Mouse (Mus musculus) heart, embryonic 12.5 days (tissue): Measurements from ENCODE around the gene Scamp1. TPM values are rescaled to one million over a fixed set of nuclear protein-coding genes. Genes with fewer than 3 reads are reported as not detected.

ENCODE experiments used
- ATAC-seq: fragments of 200-750 bp; cut with Nextera tagmentation; 2 replicates; pipeline ENCODE4 v1.8.0; 2017; ENCODE audit warnings: moderate TSS enrichment, moderate library complexity; ENCODE audit not compliant: insufficient number of reproducible peaks, low FRiP score
- H3K27ac ChIP-seq: fragments of 300-500 bp; sonication (generic); 2 replicates; pipeline ENCODE4 v1.5.1; 2016; ENCODE audit warnings: mild to moderate bottlenecking, moderate library complexity; ENCODE audit not compliant: poor library complexity, severe bottlenecking
- H3K27me3 ChIP-seq: fragments of 300-500 bp; sonication (generic); replicated peaks from 2 replicates; pipeline ENCODE4 v1.6.1; 2016; ENCODE audit warnings: mild to moderate bottlenecking, moderate library complexity
- H3K36me3 ChIP-seq: fragments of 300-500 bp; sonication (generic); 2 replicates; pipeline ENCODE4 v1.6.1; 2016; ENCODE audit warnings: mild to moderate bottlenecking, moderate library complexity
- H3K4me1 ChIP-seq: fragments of 300-500 bp; sonication (generic); replicated peaks from 2 replicates; pipeline ENCODE4 v1.6.1; 2016; ENCODE audit warnings: mild to moderate bottlenecking
- H3K4me2 ChIP-seq: fragments of 300-500 bp; sonication (generic); 2 replicates; pipeline ENCODE4 v1.6.1; 2016; ENCODE audit warnings: mild to moderate bottlenecking, moderate library complexity
- H3K4me3 ChIP-seq: fragments of 300-500 bp; sonication (generic); 2 replicates; pipeline ENCODE4 v1.5.1; 2016; ENCODE audit warnings: mild to moderate bottlenecking
- H3K9ac ChIP-seq: fragments of 300-500 bp; sonication (generic); 2 replicates; pipeline ENCODE4 v1.6.1; 2016; ENCODE audit warnings: mild to moderate bottlenecking, moderate library complexity
- H3K9me3 ChIP-seq: fragments of 300-500 bp; sonication (generic); replicated peaks from 2 replicates; pipeline ENCODE4 v1.6.1; 2016; ENCODE audit warnings: mild to moderate bottlenecking, moderate library complexity
- WGBS: fragments of 180-500 bp; shearing (Covaris S2); methylation state at CpG from one replicate; pipeline ENCODE4 v1.1.7; 2016; 5-methylcytosine and 5-hydroxymethylcytosine counted together
- polyA plus RNA-seq: library from polyadenylated mRNA; unstranded; fragments of >200 nt; fragmentation: Nextera tagmentation; extraction: Ambion mirVana; gene quantifications from 2 replicates; pipeline ENCODE4 v1.2.1, GENCODE M21; 2016

Gene Scamp1
- polyA plus RNA-seq, 1 experiment from 2014 or later = 29.2 TPM

DNA sequence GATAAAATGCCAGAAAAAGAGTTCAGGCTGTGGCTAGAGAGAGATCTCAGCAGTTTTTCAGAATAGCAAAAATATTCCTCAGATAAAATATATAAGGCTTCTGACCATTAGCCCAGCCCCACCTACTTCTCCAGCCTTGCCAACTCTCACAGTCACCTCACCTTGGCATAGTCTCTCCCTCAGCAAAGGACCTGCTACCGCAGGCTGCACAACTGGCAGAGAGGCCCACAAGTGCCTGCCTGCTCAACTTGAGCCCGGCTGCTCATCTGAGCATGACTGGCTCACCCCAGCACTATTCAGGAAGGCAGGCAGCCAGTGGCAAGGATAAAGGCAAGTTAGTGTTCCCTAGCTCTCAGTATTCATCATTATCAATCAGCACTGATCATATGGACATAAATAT is 30.5 kb downstream of the Scamp1 start:
- no peak for ATAC-seq
- Histone ChIP-seq H3K9ac (no peak overlapping the region), H3K27me3 (no peaks in the 10 kb centered on the region), H3K9me3 (peaks cover 3% of the 10 kb centered on the region; the same call in 1 of the 2 replicates), H3K4me3 (no peak overlapping the region), H3K36me3 (peaks cover 4% of the 10 kb centered on the region; the same call in 1 of the 2 replicates), H3K4me1 (0 out of 2 replicates have a peak, but pooled peaks cover 5% of the 10 kb centered on the region), H3K4me2 (no peak overlapping the region), H3K27ac (no peak overlapping the region)
- 88% methylated on average over 2 of the region's 2 CpGs for WGBS

DNA sequence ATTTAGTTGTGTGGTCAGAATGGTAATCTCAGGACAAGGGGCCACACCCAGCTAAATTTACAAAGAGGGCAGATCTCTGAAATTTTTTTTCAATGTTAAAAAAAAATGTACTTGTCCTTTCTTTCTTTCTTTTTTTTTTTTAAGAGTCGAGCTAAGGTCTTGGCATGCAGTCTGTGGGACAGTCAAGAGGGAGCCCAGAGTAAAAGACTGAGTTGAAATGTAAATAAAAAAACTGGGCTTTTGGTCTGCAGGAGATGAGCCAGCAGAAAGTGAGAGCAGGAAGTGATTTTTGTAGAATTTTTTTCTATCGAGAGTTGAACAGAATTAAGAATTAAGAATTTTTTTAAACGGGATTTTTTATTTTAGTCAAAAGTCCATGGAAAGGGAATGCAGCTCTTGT is 31.4 kb downstream of the Scamp1 start:
- 81% methylated on average over 3 of the region's 3 CpGs for WGBS
- H3K4me1 ChIP-seq = 0 out of 2 replicates have a peak, but pooled peaks cover 5% of the 10 kb centered on the region
- peaks cover 3% of the 10 kb centered on the region; the same call in 1 of the 2 replicates for H3K9me3 ChIP-seq
- no peak overlapping the region for H3K4me3 ChIP-seq
- H3K9ac ChIP-seq = no peak overlapping the region
- peaks cover 4% of the 10 kb centered on the region; the same call in 1 of the 2 replicates for H3K36me3 ChIP-seq
- no peak overlapping the region for H3K4me2 ChIP-seq
- H3K27ac ChIP-seq = no peak overlapping the region
- ATAC-seq = no peak
- H3K27me3 ChIP-seq = no peaks in the 10 kb centered on the region

DNA sequence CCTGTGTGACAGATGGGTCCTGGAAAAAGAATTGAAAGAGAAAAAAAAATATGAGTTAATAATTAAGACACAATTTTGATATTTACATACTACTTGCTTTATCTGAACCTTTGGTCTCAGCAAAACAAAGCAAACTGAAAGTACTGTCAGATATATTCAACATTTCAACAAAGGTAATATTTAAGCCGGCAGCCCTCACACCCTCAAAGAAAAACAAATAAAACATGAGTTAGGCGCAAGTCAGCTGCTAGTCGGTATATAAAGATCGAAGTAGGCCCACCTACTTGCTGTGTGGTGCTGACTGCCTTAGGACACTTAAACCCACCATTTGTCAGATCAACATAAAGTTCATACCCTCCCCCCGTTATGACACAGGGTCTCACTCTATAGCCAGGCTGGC is 32.6 kb downstream of the Scamp1 start:
- Histone ChIP-seq H3K9me3 (peaks cover 3% of the 10 kb centered on the region; the same call in 1 of the 2 replicates), H3K27ac (no peak overlapping the region), H3K9ac (no peak overlapping the region), H3K27me3 (no peaks in the 10 kb centered on the region), H3K36me3 (peaks cover 4% of the 10 kb centered on the region; the same call in 1 of the 2 replicates), H3K4me3 (no peak overlapping the region), H3K4me1 (0 out of 2 replicates have a peak, but pooled peaks cover 5% of the 10 kb centered on the region), H3K4me2 (no peak overlapping the region)
- no peak for ATAC-seq
- 92% methylated on average over 5 of the region's 5 CpGs for WGBS

DNA sequence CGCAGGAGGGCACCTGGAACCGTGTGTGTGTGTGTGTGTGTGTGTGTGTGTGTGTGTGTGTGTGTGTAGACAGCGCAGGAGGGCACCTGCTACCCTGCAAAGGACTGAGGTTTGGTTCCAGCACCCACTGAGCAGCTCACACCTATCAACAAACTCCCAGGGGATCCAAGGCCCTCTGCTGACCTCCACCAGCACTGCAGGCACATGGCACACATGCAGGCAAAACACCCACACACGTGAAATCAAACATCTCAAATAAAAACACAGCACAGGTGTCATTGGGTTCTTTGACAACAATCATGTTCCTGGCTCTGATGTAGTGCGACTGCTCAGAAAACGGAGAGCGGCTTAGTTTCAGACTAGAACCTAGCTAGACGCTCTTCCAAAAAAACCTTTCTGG is 34.9 kb downstream of the Scamp1 start:
- WGBS = 90% methylated on average over 5 of the region's 8 CpGs

DNA sequence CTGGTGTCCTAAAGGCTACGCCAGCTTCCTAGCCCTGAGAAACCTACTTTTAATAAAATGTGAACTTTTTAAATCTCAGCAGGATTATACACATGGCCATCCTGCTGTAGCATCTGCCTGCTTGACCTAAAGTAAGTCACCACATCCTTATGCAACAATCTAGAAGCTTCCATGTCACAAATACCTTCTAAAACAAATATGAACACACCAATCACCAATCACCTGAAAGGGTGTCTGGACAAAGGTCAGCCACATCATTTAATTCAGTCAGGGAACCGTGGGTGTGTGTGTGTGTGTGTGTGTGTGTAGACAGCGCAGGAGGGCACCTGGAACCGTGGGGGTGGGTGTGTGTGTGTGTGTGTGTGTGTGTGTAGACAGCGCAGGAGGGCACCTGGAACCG is 35.5 kb downstream of the Scamp1 start:
- ATAC-seq = no peak
- Histone ChIP-seq H3K27me3 (no peaks in the 10 kb centered on the region), H3K36me3 (peaks cover 4% of the 10 kb centered on the region; the same call in 1 of the 2 replicates), H3K4me3 (no peak overlapping the region), H3K27ac (no peak overlapping the region), H3K4me1 (peaks cover 6% of the 10 kb centered on the region; the same call in 1 of the 2 replicates), H3K9me3 (peaks cover 2% of the 10 kb centered on the region; the same call in 1 of the 2 replicates), H3K9ac (no peak overlapping the region), H3K4me2 (no peak overlapping the region)
- WGBS = 88% methylated on average over 6 of the region's 6 CpGs

More for the DNA sequence above, 34.9 kb downstream of the Scamp1 start:
- H3K27me3 ChIP-seq = no peaks in the 10 kb centered on the region
- no peak overlapping the region for H3K4me2 ChIP-seq
- H3K27ac ChIP-seq = no peak overlapping the region
- no peak overlapping the region for H3K4me3 ChIP-seq
- H3K36me3 ChIP-seq = peaks cover 4% of the 10 kb centered on the region; the same call in 1 of the 2 replicates
- peaks cover 3% of the 10 kb centered on the region; the same call in 1 of the 2 replicates for H3K9me3 ChIP-seq
- ATAC-seq = no peak
- peaks cover 6% of the 10 kb centered on the region; the same call in 1 of the 2 replicates for H3K4me1 ChIP-seq
- no peak overlapping the region for H3K9ac ChIP-seq

DNA sequence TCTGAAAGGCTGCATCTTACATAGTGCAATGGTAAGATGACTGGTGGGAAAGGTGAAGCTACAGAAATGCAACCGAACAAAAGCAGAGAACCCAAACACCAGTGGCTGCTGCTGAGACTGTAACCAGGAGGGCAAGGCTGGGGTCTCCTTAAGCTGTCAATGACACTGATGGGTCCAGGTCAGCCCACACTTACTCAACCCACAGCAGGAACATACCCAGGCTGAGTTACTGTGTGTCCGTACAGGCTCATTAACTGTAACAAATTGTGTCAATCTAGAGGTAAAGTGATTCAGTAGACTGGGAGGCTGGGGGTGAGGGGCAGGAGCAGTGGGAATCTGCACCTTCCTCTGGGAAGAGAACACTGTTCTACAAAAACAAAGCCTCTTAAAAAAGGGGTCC is 42.8 kb downstream of the Scamp1 start:
- Histone ChIP-seq H3K4me2 (no peak overlapping the region), H3K4me3 (no peak overlapping the region), H3K27me3 (no peaks in the 10 kb centered on the region), H3K9ac (no peak overlapping the region), H3K4me1 (peaks cover 10% of the 10 kb centered on the region; the same call in 1 of the 2 replicates), H3K9me3 (no peaks in the 10 kb centered on the region), H3K36me3 (no peaks in the 10 kb centered on the region), H3K27ac (no peak overlapping the region)
- ATAC-seq = no peak
- WGBS = 76% methylated on average over 2 of the region's 2 CpGs

DNA sequence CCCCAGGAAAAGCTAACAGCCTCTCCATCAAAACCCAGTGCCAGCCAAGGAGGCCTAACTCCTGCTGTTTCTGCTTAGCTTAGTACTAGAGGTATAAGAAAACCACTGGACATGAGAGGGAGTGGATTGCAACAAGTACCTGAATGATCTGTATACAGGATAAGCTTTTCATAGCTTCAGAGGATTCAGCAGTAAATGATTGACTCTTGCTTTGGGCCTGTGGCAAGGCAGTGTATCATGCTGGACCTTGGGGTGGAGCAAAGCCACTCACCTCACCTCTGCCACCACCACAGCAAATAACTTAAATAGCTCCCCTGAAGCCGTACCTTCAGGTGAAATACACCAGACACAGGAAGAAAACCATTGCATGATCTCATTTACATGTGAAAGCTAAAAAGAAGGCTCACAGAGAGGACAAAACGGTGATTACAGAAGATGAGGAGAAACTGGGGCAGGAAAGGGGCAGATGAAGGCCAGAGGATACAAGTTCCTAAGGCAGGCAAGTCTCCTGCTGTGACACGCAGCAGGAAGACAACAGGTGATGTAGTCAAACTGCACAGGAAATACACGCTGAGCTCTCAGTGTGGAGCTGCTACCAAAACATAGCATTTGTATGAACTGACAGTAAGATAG is 43.6 kb downstream of the Scamp1 start:
- H3K9ac ChIP-seq = no peak overlapping the region
- H3K4me1 ChIP-seq = peaks cover 6% of the 10 kb centered on the region; the same call in 1 of the 2 replicates
- no peak overlapping the region for H3K4me2 ChIP-seq
- no peaks in the 10 kb centered on the region for H3K36me3 ChIP-seq
- WGBS = 54% methylated on average over 4 of the region's 4 CpGs
- no peaks in the 10 kb centered on the region for H3K9me3 ChIP-seq
- H3K27ac ChIP-seq = no peak overlapping the region
- no peak overlapping the region for H3K4me3 ChIP-seq
- no peaks in the 10 kb centered on the region for H3K27me3 ChIP-seq
- no peak for ATAC-seq

DNA sequence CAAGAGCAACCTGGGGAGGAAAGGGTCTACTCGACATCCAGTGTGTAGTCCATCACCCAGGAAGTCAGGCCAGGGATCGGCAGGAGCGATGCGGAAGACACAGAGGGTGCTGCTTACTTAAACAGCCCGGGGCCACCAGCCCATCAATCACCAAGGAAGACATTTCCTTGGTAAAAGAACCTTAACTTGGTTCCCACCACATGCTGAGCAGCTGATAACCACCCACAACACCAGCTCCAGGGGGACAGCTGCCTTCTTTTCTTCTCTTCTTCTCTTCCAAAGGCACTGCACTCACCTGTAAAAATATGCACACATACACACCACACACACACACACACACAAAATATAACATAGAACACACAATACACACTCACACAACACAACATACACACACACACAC is 44.8 kb downstream of the Scamp1 start:
- Histone ChIP-seq H3K27ac (no peak overlapping the region), H3K4me1 (0 out of 2 replicates have a peak, but pooled peaks cover 4% of the 10 kb centered on the region), H3K9me3 (no peaks in the 10 kb centered on the region), H3K27me3 (no peaks in the 10 kb centered on the region), H3K9ac (no peak overlapping the region), H3K4me3 (no peak overlapping the region), H3K36me3 (no peaks in the 10 kb centered on the region), H3K4me2 (no peak overlapping the region)
- 28% methylated on average over 5 of the region's 5 CpGs for WGBS
- no peak for ATAC-seq

DNA sequence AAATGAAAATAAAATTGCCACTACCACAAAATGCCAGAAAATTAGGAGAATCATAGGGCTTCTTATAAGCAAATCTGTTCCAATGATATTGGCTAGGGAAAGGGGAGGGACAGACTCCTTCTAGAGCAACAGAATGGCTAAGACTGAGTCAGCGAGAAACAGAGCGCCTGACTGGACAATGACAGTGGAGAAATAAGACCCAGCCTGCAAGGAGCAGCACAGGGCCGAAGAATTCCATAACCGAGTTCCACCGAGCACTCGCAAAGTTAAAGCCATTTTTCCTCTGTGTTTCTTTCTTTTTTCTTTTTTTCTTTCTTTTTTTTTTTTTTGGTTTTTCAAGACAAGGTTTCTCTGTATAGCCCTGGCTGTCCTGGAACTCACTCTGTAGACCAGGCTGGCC is 45.5 kb downstream of the Scamp1 start:
- Histone ChIP-seq H3K27me3 (no peaks in the 10 kb centered on the region), H3K4me1 (0 out of 2 replicates have a peak, but pooled peaks cover 4% of the 10 kb centered on the region), H3K9ac (no peak overlapping the region), H3K9me3 (no peaks in the 10 kb centered on the region), H3K36me3 (no peaks in the 10 kb centered on the region), H3K4me2 (no peak overlapping the region), H3K4me3 (no peak overlapping the region), H3K27ac (no peak overlapping the region)
- no peak for ATAC-seq
- 85% methylated on average over 6 of the region's 6 CpGs for WGBS

DNA sequence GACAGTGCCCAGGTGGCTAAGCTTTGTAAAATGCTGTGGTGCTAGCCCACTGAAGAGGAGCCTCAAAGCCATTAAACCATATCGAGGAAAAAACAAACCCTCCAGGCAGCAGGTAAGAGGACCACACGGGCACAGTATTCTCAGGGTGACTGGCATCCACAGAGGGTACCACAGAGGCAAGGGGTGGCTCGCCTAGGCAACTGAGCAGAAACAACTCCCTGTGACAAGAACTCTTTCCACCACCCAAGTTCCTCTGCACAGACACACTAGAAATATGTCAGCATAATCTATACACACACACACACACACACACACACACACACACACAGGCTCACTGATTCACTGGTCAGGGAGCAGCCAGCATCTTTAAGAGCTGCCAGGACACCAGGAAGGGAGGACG is 46.2 kb downstream of the Scamp1 start:
- ATAC-seq = no peak; the same call in 1 of the 2 replicates
- Histone ChIP-seq H3K9me3 (no peaks in the 10 kb centered on the region; the same call in 1 of the 2 replicates), H3K36me3 (no peaks in the 10 kb centered on the region), H3K27me3 (no peaks in the 10 kb centered on the region), H3K9ac (no peak overlapping the region), H3K4me3 (no peak overlapping the region), H3K4me2 (no peak overlapping the region), H3K4me1 (0 out of 2 replicates have a peak, but pooled peaks cover 4% of the 10 kb centered on the region), H3K27ac (no peak overlapping the region)
- WGBS = 60% methylated on average over 4 of the region's 4 CpGs

DNA sequence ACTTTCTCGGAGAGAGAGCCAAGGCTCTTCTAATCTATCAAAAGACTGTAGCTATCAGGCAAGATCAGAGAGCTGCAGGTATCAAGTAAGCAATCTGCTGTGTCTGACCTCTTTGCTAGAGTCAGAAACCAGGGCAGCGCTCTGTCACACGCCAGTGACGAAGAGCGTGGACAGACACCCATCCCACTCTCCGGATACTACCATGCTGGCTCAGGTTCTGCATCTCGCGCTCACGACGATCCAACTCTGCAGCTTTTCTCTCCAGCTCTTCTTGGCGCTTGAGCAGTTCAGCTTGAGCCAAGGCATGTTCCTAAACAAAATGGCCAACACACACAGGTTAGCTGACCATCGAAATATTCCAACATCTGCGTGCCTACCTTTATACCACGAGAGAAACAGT is 53.8 kb downstream of the Scamp1 start:
- Histone ChIP-seq H3K4me3 (no peak overlapping the region), H3K4me2 (no peak overlapping the region)
- ATAC-seq = no peak

More for the DNA sequence above, 53.8 kb downstream of the Scamp1 start:
- H3K27me3 ChIP-seq = no peaks in the 10 kb centered on the region
- no peak overlapping the region for H3K9ac ChIP-seq
- WGBS = 81% methylated on average over 14 of the region's 14 CpGs
- no peaks in the 10 kb centered on the region for H3K4me1 ChIP-seq
- peaks cover 14% of the 10 kb centered on the region for H3K36me3 ChIP-seq
- no peaks in the 10 kb centered on the region; the same call in 1 of the 2 replicates for H3K9me3 ChIP-seq
- no peak overlapping the region for H3K27ac ChIP-seq
